Mouse (Mus musculus) embryo, embryonic 11.5 days (tissue): ENCODE data around the gene Fuz.

ENCODE experiments used
- DNase-seq: peaks from one replicate; pipeline ENCODE4 v3.0.0-alpha.2; 2012; ENCODE audit warnings: low read depth, low spot score

The Fuz gene

GRCm38 (mm10) chr7:44928570-44928969, 32.7 kb downstream of the Fuz start:
- no peak for DNase-seq

- DNase-seq = peak; percentile 99
Measured at GRCm38 (mm10) chr7:44929204-44930151, 33.6 kb downstream of the Fuz start, which contains the start of gene Ap2a1. Ap2a1 (minus strand) TSS chr7:44929496.

- no peak for DNase-seq
Measured at GRCm38 (mm10) chr7:44938680-44939079, 42.8 kb downstream of the Fuz start.

- DNase-seq = no peak
Measured at GRCm38 (mm10) chr7:44942904-44943303, 47.0 kb downstream of the Fuz start, which contains the start of gene Tsks. Tsks (plus strand) TSS chr7:44943204.

GRCm38 (mm10) chr7:44949922-44950321, 54.0 kb downstream of the Fuz start:
- no peak for DNase-seq

- no peak for DNase-seq
Measured at GRCm38 (mm10) chr7:44951960-44952359, 56.1 kb downstream of the Fuz start.
